Mouse (Mus musculus) adrenal gland, adult 2 months (tissue): ENCODE data around the gene Large1. TPM values are rescaled to one million over a fixed set of nuclear protein-coding genes. Genes with fewer than 3 reads are reported as not detected.

ENCODE experiments used
- DNase-seq: peaks from one replicate; pipeline ENCODE4 v3.0.0; 2021
- microRNA-seq, 2 experiments: library from miRNA; unstranded; fragments of <30 nt; microRNA quantifications; one replicate each; pipeline ENCODE4 v1.2.0; 2021
- polyA plus RNA-seq: library from polyadenylated mRNA; depleted of rRNA; stranded (reverse); fragments of >200 nt; gene quantifications from 2 replicates; pipeline ENCODE4 v1.2.3, GENCODE M21; 2012
- total RNA-seq, 2 experiments: library from RNA; stranded (reverse); gene quantifications; 2 replicates each; pipeline ENCODE4 v1.2.3; 2021

The Large1 gene
- total and polyA plus RNA-seq, 3 experiments: 7.8 to 26.7 (median 22.2) TPM

DNA sequence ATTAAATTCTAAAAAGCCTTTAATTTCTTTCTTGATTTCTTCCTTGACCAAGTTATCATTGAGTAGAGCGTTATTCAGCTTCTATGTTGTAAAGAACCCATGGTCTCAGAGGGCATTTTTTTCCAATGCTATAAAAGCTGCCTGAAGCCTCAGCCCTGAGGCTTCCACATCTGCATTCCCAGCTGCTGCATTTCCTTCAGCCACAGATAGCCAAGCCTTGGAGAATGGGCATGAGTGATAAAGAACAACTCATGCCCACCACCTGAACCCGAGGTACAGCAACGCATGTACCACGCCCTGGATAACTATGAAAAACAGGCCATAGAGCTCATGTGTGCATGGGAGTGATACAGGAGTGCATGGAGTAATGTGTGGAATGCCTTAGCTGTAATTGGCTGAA, 572.7 kb downstream of the Large1 start:
- no peak for DNase-seq

DNA sequence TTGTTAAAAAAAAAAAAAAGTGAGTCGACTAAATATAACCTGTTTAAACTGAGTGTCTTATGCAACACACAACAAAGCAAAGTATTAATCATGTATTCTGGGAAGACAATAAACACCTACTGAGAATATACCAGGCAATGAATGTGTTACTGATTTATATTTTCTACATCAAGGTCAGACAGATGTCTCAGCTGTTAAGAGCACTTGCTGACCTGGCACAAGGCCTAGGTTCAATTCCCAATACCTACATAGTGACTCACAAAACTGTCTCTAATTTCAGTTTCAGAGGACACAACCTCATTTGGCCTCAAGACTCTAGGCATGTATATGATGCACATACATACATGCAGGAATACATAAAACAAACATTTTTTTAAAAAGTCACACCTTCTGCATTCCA, 575.5 kb downstream of the Large1 start:
- no peak for DNase-seq

DNA sequence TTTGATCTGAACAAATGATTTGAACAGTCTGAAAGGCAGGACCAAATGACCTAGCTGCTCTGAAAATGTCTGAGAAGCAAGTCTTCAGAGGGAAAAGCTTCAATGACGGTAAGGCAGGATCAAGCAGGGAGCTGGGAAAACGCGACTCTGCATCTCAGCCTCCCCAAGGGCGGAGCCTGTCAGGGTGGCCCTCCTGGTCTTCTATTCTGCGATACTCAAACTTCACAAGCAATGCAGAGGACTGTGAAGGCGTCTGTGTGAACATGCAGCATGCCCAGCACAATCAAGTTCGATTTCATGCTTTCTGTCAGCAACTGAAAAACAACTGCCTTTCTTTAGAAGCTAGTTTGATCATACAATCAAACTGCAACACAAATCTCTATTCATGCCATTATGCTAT, 586.6 kb downstream of the Large1 start:
- no peak for DNase-seq

GRCm38 (mm10) chr8:72765696-72766095, 587.6 kb downstream of the Large1 start:
- DNase-seq: no peak

Small RNAs within 50 kb of the gene (microRNA-seq; reads per million reads assigned to microRNA genes)
- 1.1 to 1.7 reads per million in 2 experiments for gene Mir28b
